Mouse (Mus musculus): ENCODE measurements around the gene Nmrk2. TPM values are rescaled to one million over a fixed set of nuclear protein-coding genes. Genes with fewer than 3 reads are reported as not detected.
A peak's percentile ranks its signal among the peaks of the same experiment; 100 is the strongest.

The Nmrk2 gene
- total RNA-seq, 4 experiments from 2014 or later, result not detected

GRCm38 (mm10) chr10:81216810-81217209 is 15.0 kb upstream of the Nmrk2 start:
- no peak for DNase-seq

- no peak for DNase-seq
Measured at GRCm38 (mm10) chr10:81216260-81216659, 14.4 kb upstream of the Nmrk2 start.

- no peak for DNase-seq
Measured at GRCm38 (mm10) chr10:81210154-81210553, 8.3 kb upstream of the Nmrk2 start.

- no peak for DNase-seq
Measured at GRCm38 (mm10) chr10:81204137-81204536, 2.3 kb upstream of the Nmrk2 start.

- DNase-seq, result no peak
Measured at GRCm38 (mm10) chr10:81202978-81203720, 1.3 kb upstream of the Nmrk2 start.

- no peak for DNase-seq
Measured at GRCm38 (mm10) chr10:81200605-81201287, 1.1 kb downstream of the Nmrk2 start.

GRCm38 (mm10) chr10:81200141-81200540 is 1.7 kb downstream of the Nmrk2 start:
- DNase-seq, result no peak

GRCm38 (mm10) chr10:81198990-81199389 is 2.9 kb downstream of the Nmrk2 start:
- DNase-seq, result no peak

GRCm38 (mm10) chr10:81198230-81198629 is 3.6 kb downstream of the Nmrk2 start:
- no peak for DNase-seq

- DNase-seq, result no peak
Measured at GRCm38 (mm10) chr10:81197305-81197704, 4.5 kb downstream of the Nmrk2 start.

- no peak for DNase-seq
Measured at GRCm38 (mm10) chr10:81196470-81197065, 5.3 kb downstream of the Nmrk2 start.

GRCm38 (mm10) chr10:81195300-81195699 is 6.6 kb downstream of the Nmrk2 start:
- DNase-seq, result no peak

- no peak for DNase-seq
Measured at GRCm38 (mm10) chr10:81193991-81194774, 7.7 kb downstream of the Nmrk2 start.

- DNase-seq, result no peak
Measured at GRCm38 (mm10) chr10:81192968-81193501, 8.8 kb downstream of the Nmrk2 start.

GRCm38 (mm10) chr10:81192270-81192967 is 9.4 kb downstream of the Nmrk2 start:
- peak; percentile 72 for DNase-seq

GRCm38 (mm10) chr10:81191342-81191982 is 10.4 kb downstream of the Nmrk2 start:
- DNase-seq, result no peak

GRCm38 (mm10) chr10:81190912-81191321 is 10.9 kb downstream of the Nmrk2 start:
- no peak for DNase-seq

GRCm38 (mm10) chr10:81190236-81190911 is 11.5 kb downstream of the Nmrk2 start:
- no peak for DNase-seq

- no peak for DNase-seq
Measured at GRCm38 (mm10) chr10:81189821-81190220, 12.0 kb downstream of the Nmrk2 start.

GRCm38 (mm10) chr10:81187161-81187560 is 14.7 kb downstream of the Nmrk2 start:
- no peak for DNase-seq

GRCm38 (mm10) chr10:81184765-81185164 is 17.1 kb downstream of the Nmrk2 start:
- no peak for DNase-seq

Measured in adrenal gland, adult 8-10 months (tissue).